Mouse (Mus musculus): ENCODE data around the gene Traf4.
"Not testable (repeated sequence)": the region's sequence is repeated elsewhere in the genome, so short reads cannot be mapped to it uniquely, and the experiment has no call there.

Traf4 gene

GRCm38 (mm10) chr11:78164924-78165760, at the start of gene Traf4:
Gene Traf4 (minus strand): TSS chr11:78165589.
- DNase-seq (ENCODE audit: low read depth), result no peak

GRCm38 (mm10) chr11:78213086-78213817, 47.9 kb upstream of the Traf4 start:
- no peak for DNase-seq (ENCODE audit: low read depth)

- no peak for DNase-seq (ENCODE audit: low read depth)
Measured at GRCm38 (mm10) chr11:78211513-78211912, 46.1 kb upstream of the Traf4 start.

DNA sequence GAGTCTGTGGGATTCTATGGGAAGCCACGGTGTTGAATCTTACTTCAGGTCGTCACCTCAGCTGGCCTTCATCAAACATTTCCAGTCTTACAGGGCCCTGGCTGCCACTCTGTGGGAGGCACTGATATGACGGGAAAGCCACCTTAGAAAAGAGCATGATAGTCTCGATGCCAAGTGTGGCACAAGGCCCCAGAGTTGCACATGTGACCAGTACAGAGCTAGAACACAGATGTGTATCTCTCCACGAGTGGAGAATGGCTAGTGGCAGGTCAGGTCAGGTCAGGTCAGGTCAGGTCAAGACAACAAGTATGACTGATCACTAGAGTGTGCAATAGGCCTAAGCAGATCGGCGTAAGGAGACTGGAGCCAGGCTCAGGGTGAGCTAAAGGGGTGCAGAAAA, 45.2 kb upstream of the Traf4 start:
- DNase-seq (ENCODE audit: low read depth), result no peak

DNA sequence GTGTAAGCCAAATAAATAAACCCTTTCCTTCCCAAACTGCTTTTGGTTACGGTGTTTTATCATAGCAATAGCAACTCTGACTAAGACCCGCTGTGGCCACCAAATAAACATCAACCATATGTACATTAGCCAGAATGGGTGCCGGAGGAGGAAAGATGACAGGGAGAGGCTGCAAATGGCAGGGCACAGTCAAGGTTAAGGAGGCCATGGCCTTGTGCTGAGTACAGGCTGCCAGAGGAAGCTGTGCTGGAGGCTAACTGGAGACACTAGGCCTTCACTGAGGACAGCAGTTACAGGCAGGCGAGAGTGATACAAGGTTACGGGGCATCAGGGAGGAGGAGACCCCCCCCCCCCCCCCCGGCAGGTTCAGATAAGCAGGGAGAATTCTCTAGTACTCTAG, 44.5 kb upstream of the Traf4 start:
- DNase-seq (ENCODE audit: low read depth), result no peak

- DNase-seq (ENCODE audit: low read depth), result no peak
Measured at GRCm38 (mm10) chr11:78207190-78207589, 41.8 kb upstream of the Traf4 start.

DNA sequence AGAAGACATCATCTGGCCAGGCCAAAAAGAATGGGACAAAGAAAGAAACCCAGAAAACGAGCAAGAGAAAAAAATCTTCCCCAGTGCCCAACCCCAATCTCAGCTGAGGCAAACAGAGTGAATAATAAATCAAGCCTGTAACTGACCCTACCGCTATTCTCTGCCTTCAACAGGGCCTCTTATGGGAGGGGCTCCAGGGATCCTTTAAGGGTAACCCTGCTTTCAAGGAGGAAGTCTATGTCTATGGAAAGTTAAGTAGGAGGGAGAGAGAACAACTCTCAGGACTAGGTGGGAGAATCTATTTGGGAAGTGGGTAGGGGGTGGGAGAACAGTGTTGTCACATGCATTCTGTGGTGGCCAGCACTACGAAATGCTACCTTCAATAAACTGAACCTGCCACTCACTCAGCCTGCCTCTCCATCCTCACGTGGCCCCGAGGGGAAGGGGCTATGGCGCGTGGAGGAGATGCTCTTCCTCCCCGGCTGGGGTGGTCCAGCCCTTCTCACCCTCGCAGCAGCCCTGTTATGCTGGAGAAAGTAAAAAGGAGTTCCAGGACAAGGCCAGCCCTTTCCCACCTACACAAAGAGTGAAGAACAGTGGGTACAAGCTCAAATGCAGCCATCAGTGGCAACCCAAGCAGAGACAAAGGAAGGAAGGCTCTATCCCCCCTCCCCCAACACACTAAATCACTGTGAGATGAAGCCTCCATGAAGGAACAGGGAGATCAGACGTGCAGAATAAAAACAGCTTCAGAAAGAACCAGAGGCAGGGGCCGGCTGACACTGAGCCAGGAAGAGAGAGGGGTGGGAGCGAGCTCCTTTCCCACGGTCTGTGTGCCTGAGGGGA, 40.2 kb upstream of the Traf4 start:
- DNase-seq (ENCODE audit: low read depth), result no peak

DNA sequence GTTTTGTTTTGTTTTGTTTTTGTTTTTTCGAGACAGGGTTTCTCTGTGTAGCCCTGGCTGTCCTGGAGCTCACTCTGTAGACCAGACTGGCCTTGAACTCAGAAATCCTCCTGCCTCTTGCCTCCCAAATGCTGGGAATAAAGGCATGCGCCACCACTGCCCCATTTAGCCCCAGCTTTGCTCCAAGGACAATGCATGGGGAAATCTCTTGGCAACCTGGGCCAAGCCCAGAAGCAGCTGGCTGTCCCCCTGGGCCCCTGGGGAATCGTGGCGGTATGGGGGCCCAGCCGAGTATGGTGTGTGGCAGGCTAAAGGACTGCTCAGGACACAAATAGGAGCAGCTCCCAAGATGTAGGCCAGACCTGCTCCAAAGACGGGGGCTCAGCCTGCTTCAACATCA, 38.9 kb upstream of the Traf4 start:
- DNase-seq (ENCODE audit: low read depth), result no peak

- no peak for DNase-seq (ENCODE audit: low read depth)
Measured at GRCm38 (mm10) chr11:78202372-78202771, 37.0 kb upstream of the Traf4 start.

DNA sequence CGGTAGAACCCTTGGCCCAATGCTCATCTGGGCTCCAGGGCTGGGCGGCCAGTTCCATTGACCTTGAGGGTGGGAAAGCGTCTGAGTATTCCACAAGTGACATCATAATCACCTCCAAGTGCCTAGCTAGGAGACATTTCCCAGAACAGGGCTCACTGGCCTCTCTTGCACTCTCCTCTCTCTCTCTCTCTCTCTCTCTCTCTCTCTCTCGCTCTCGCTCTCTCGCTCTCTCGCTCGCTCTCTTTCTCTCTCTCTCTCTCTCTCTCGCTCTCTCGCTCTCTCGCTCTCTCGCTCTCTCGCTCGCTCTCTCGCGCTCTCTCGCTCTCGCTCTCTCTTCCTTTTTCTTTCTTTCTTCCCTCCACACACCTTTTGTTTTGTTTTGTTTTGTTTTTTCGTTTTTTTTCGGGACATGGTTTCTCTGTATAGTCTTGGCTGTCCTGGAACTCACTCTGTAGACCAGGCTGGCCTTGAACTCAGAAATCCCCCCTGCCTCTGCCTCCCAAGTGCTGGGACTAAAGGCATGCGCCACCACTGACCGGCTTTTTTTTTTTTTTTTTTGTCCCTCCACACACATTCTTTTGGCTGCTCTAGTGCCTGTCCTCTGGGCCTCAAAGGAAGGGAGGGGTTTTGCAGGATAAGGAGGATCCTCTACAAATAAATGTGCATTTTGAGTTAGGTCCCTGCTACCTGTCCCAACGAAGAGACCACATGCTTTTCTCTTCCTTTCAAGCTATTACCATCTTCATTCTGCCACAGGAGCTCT, 29.9 kb upstream of the Traf4 start:
- DNase-seq (ENCODE audit: low read depth), result no peak

GRCm38 (mm10) chr11:78194411-78195100, 29.2 kb upstream of the Traf4 start:
- no peak for DNase-seq (ENCODE audit: low read depth)

DNA sequence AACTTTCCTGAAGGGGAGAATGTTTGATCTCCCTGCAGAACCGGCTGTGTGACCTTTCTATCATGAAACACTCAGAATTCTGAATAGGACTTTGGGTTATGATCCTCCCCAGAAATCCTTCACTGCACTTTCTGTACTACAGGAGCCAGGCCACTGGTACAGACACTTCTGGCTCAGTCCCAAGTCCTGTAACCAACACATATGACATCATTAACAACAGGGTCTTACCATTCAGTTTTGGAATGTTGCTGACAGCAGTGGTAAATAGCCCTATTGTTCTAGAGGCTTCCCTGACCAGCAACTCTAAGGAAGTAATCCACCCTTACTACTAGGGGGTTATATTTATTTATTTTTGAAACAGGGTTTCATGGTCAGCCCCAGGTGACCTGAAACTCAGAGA, 27.7 kb upstream of the Traf4 start, which contains the start of gene Proca1:
Gene Proca1 (plus strand): TSS at position 280 of the 400 bp plus-strand sequence.
- DNase-seq (ENCODE audit: low read depth), result no peak

DNA sequence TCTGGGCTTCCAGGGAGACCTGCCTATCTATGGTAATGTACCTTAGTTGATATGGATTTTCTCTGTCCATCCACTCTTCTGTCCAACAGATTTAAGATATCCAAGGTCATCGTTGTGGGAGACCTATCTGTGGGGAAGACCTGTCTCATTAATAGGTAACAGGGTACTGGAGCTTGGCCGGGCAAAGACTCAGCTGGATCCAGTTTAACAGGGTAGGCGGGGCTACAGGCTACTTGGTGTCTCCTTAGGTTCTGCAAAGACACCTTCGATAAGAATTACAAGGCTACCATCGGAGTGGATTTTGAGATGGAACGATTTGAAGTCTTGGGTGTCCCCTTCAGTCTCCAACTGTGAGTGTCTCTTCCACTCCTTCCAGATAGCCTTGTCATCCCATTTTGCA, 24.7 kb upstream of the Traf4 start:
- no peak for DNase-seq (ENCODE audit: low read depth)

GRCm38 (mm10) chr11:78189234-78190040, 24.0 kb upstream of the Traf4 start:
- no peak for DNase-seq (ENCODE audit: low read depth)

DNA sequence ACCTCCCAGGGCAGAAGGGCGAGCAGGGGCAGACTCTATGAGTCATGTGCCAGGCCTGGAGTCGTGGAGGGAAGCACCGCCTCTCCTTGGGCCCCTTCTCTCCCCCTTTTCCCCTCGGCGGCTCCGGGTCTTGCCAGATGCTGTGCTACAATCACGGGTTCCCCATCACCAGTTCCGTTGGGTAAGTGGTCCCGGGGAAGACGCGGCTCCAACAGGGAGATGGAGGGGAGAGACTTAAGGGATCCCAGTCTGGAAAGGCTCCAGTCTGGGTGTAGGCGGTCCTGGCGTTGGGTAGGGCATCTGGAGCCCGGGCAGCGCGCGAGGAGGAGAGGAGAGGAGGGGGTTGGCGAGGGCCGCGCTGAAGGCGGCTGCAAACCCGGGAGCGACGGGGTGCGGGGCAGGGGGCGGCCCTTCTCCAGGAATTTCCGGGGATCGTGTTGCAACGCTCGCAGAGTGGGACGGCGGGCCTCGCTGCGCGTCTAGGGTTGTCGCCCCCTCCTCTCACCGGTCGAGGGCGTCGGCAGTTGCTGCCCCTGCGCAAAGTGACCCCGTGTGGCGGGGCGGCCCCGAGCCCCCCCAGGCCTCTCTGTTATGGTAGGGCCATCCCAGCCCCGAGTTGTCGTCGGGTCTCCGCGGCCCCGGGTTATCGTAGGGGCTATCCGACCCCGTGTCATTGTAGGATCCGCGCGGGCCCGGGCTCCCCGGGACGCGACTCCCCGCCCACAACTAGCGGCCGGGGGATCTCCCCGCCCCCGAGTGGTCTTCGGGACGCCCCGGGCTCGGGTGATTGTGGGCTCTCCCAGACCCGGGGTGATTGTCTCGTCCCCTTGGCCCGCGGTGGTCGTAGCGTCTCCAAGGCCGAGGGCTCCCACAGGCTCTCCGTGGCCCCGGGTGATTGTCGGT, 23.2 kb upstream of the Traf4 start, which contains the start of gene Rab34:
Gene Rab34 (plus strand): TSS at position 100 of the 903 bp plus-strand sequence.
- DNase-seq (ENCODE audit: low read depth), result no peak

- DNase-seq (ENCODE audit: low read depth), result not testable (repeated sequence)
Measured at GRCm38 (mm10) chr11:78184702-78185101, 19.3 kb upstream of the Traf4 start.

GRCm38 (mm10) chr11:78183884-78184514, 18.6 kb upstream of the Traf4 start:
- DNase-seq (ENCODE audit: low read depth), result no peak

Measured in c-Kit-positive CD71-negative TER-119-negative erythroid progenitor cells, embryonic 14.5 days (primary cell).